Mouse (Mus musculus) hindbrain, embryonic 12.5 days (tissue): ENCODE measurements around the gene H2-K1. TPM values are rescaled to one million over a fixed set of nuclear protein-coding genes. Genes with fewer than 3 reads are reported as not detected.

ENCODE experiments used
- ATAC-seq: fragments of 200-750 bp; cut with Nextera tagmentation; 2 replicates; pipeline ENCODE4 v1.8.0; 2017; ENCODE audit warnings: moderate TSS enrichment; ENCODE audit not compliant: low FRiP score
- H3K27ac ChIP-seq: fragments of 300-500 bp; sonication (generic); 2 replicates; pipeline ENCODE4 v1.5.1; 2016; ENCODE audit warnings: mild to moderate bottlenecking
- H3K27me3 ChIP-seq: fragments of 300-500 bp; sonication (generic); 2 replicates; pipeline ENCODE4 v1.6.1; 2016; ENCODE audit warnings: mild to moderate bottlenecking
- H3K36me3 ChIP-seq: fragments of 300-500 bp; sonication (generic); 2 replicates; pipeline ENCODE4 v1.6.1; 2016; ENCODE audit warnings: mild to moderate bottlenecking
- H3K4me1 ChIP-seq: fragments of 300-500 bp; sonication (generic); 2 replicates; pipeline ENCODE4 v1.6.1; 2016
- H3K4me2 ChIP-seq: fragments of 300-500 bp; sonication (generic); replicated peaks from 2 replicates; pipeline ENCODE4 v1.6.1; 2016; ENCODE audit warnings: mild to moderate bottlenecking
- H3K4me3 ChIP-seq: fragments of 300-500 bp; sonication (generic); 2 replicates; pipeline ENCODE4 v1.5.1; 2016; ENCODE audit warnings: mild to moderate bottlenecking
- H3K9ac ChIP-seq: fragments of 300-500 bp; sonication (generic); 2 replicates; pipeline ENCODE4 v1.6.1; 2016; ENCODE audit warnings: mild to moderate bottlenecking, moderate library complexity
- H3K9me3 ChIP-seq: fragments of 300-500 bp; sonication (generic); replicated peaks from 2 replicates; pipeline ENCODE4 v1.6.1; 2016; ENCODE audit warnings: mild to moderate bottlenecking
- WGBS: fragments of 180-500 bp; shearing (Covaris S2); methylation state at CpG from one replicate; pipeline ENCODE4 v1.1.7; 2016; 5-methylcytosine and 5-hydroxymethylcytosine counted together
- polyA plus RNA-seq: library from polyadenylated mRNA; unstranded; fragments of >200 nt; fragmentation: Nextera tagmentation; extraction: Ambion mirVana; gene quantifications from 2 replicates; pipeline ENCODE4 v1.2.1, GENCODE M21; 2016

Gene H2-K1
- polyA plus RNA-seq, 1 experiment from 2014 or later = 16.6 TPM

- no peak for ATAC-seq
- no peak overlapping the region for H3K27ac ChIP-seq
- peak overlapping the region; percentile 83 for H3K4me2 ChIP-seq
- H3K36me3 ChIP-seq = peaks cover 53% of the 10 kb centered on the region
- peak overlapping the region; percentile 95 for H3K4me3 ChIP-seq
- 63% methylated on average over 9 of the region's 9 CpGs for WGBS
- no peaks in the 10 kb centered on the region for H3K9me3 ChIP-seq
- peak overlapping the region; percentile 98 for H3K9ac ChIP-seq
- H3K27me3 ChIP-seq = 0 out of 2 replicates have a peak, but pooled peaks cover 6% of the 10 kb centered on the region
- H3K4me1 ChIP-seq = peaks cover 49% of the 10 kb centered on the region
Observed at GRCm38 (mm10) chr17:34032806-34033205, 32.7 kb upstream of the H2-K1 start.

GRCm38 (mm10) chr17:34032174-34032632 lies 32.1 kb upstream of the H2-K1 start:
- Histone ChIP-seq H3K27me3 (0 out of 2 replicates have a peak, but pooled peaks cover under 1% of the 10 kb centered on the region), H3K4me1 (peaks cover 48% of the 10 kb centered on the region), H3K36me3 (peaks cover 47% of the 10 kb centered on the region), H3K4me3 (peak overlapping the region; percentile 95), H3K9ac (peak overlapping the region; percentile 98), H3K27ac (peak overlapping the region; percentile 98), H3K9me3 (no peaks in the 10 kb centered on the region), H3K4me2 (peak overlapping the region; percentile 83)
- 1% methylated on average over 32 of the region's 48 CpGs for WGBS
- peak; percentile 5; the same call in 1 of the 2 replicates for ATAC-seq

GRCm38 (mm10) chr17:34031465-34032173 lies 31.5 kb upstream of the H2-K1 start, which contains the start of the genes Slc39a7 and Rxrb:
Gene Slc39a7 (minus strand): TSS chr17:34031682.
Gene Rxrb (plus strand): TSS chr17:34031812.
- Histone ChIP-seq H3K9me3 (no peaks in the 10 kb centered on the region), H3K36me3 (peaks cover 41% of the 10 kb centered on the region), H3K9ac (peak within 1 kb of the TSS; percentile 98), H3K27me3 (no peaks in the 10 kb centered on the region), H3K27ac (peak within 1 kb of the TSS; percentile 98), H3K4me1 (peaks cover 54% of the 10 kb centered on the region), H3K4me2 (peak within 1 kb of the TSS; percentile 83), H3K4me3 (peak within 1 kb of the TSS; percentile 95)
- ATAC-seq = peak; percentile 81
- WGBS = under 1% methylated on average over 78 of the region's 88 CpGs

DNA sequence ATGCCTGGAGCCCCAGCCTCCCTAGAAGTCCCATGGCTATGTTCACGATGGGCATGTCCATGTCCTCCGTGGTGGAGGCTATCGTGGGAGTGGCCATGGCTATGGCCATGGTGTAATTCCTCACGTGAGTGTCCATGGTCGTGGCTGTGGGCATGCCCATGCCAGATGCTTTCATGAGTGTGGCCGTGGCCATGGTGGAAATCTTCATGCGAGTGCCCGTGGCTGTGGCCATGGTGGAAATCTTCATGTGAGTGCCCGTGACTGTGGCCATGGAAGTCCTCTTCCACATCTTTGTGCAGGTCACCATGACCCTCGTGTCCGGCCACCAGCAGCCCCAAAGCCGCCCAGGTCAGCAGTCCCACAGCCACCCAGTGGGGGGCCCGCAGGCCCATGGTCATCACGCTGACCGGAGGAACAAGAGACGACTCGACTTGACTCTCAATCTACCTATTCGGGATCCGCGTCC lies 30.7 kb upstream of the H2-K1 start:
- H3K4me3 ChIP-seq = peak overlapping the region; percentile 95
- H3K4me1 ChIP-seq = peaks cover 61% of the 10 kb centered on the region
- no peaks in the 10 kb centered on the region for H3K9me3 ChIP-seq
- ATAC-seq = no peak
- no peaks in the 10 kb centered on the region for H3K27me3 ChIP-seq
- H3K27ac ChIP-seq = peak overlapping the region; percentile 98
- H3K4me2 ChIP-seq = peak overlapping the region; percentile 83
- peaks cover 34% of the 10 kb centered on the region for H3K36me3 ChIP-seq
- H3K9ac ChIP-seq = peak overlapping the region; percentile 98
- 6% methylated on average over 20 of the region's 20 CpGs for WGBS

- no peak overlapping the region for H3K27ac ChIP-seq
Observed at GRCm38 (mm10) chr17:34029890-34030595, 29.9 kb upstream of the H2-K1 start.

DNA sequence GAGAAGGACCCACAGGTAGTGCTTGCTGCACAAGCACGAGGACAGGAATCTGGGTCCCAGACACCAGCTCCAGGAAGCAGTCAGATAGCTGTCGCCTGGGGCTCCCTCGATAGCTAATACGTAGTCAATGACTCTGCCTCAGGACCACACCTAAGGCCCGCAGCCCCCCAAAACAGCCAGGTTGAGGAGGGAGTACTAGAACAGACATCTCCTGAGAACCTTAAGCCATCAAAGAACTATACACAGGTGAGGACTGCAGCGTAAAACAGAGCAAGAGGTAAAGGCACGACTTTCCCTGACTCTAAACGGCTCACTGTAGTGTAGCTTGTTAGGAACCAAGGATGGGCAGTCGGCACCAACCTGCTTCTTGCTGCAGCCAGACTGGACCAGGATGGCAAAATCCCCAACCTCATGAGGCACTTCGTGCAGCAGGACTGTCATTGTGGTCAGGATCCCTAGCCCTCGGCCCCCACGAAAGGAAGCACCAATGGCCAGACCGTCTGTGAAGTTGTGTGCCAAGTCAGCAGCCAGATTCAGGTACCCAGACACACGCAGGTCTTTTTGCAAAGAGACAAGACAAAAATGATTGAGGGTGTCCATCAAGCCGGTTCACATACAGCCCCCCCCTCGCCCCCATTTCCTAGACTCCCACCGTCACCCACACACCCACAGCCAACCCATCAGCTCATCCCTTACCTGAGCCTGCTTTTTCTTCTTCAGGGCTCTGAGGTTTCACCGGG lies 29.2 kb upstream of the H2-K1 start:
- H3K9me3 ChIP-seq = no peaks in the 10 kb centered on the region
- peaks cover 69% of the 10 kb centered on the region for H3K4me1 ChIP-seq
- H3K4me2 ChIP-seq = peak overlapping the region; percentile 89
- no peaks in the 10 kb centered on the region for H3K27me3 ChIP-seq
- 91% methylated on average over 18 of the region's 18 CpGs for WGBS
- peak overlapping the region; percentile 98 for H3K9ac ChIP-seq
- no peak for ATAC-seq
- no peak overlapping the region for H3K27ac ChIP-seq
- peaks cover 22% of the 10 kb centered on the region for H3K36me3 ChIP-seq
- peak overlapping the region; percentile 95 for H3K4me3 ChIP-seq

More at GRCm38 (mm10) chr17:34029890-34030595, 29.9 kb upstream of the H2-K1 start:
- Histone ChIP-seq H3K27me3 (no peaks in the 10 kb centered on the region), H3K36me3 (peaks cover 26% of the 10 kb centered on the region), H3K9ac (peak overlapping the region; percentile 98), H3K4me2 (peak overlapping the region; percentile 83), H3K4me1 (peaks cover 69% of the 10 kb centered on the region), H3K9me3 (no peaks in the 10 kb centered on the region), H3K4me3 (peak overlapping the region; percentile 95)
- no peak for ATAC-seq
- WGBS = 76% methylated on average over 21 of the region's 21 CpGs

GRCm38 (mm10) chr17:34028501-34029149 lies 28.5 kb upstream of the H2-K1 start:
- Histone ChIP-seq H3K9ac (peak overlapping the region; percentile 98; the same call in 1 of the 2 replicates), H3K4me3 (peak overlapping the region; percentile 77), H3K36me3 (peaks cover 17% of the 10 kb centered on the region), H3K4me1 (peaks cover 71% of the 10 kb centered on the region), H3K27ac (peak overlapping the region; percentile 97), H3K9me3 (no peaks in the 10 kb centered on the region), H3K4me2 (peak overlapping the region; percentile 89), H3K27me3 (no peaks in the 10 kb centered on the region)
- ATAC-seq = no peak
- whole genome bisulfite sequencing = 52% methylated on average over 17 of the region's 17 CpGs

- peak; percentile 69 for ATAC-seq
- Histone ChIP-seq H3K27ac (peak within 1 kb of the TSS; percentile 97), H3K27me3 (no peaks in the 10 kb centered on the region), H3K4me2 (peak within 1 kb of the TSS; percentile 89), H3K4me3 (peak within 1 kb of the TSS; percentile 77), H3K36me3 (peaks cover 22% of the 10 kb centered on the region), H3K9me3 (no peaks in the 10 kb centered on the region), H3K4me1 (peaks cover 66% of the 10 kb centered on the region), H3K9ac (peak within 1 kb of the TSS; percentile 83)
- WGBS = under 1% methylated on average over 44 of the region's 49 CpGs
Observed at GRCm38 (mm10) chr17:34027656-34028223, 27.6 kb upstream of the H2-K1 start, which contains the start of gene H2-Ke6. Gene H2-Ke6 (minus strand): TSS chr17:34028060.

DNA sequence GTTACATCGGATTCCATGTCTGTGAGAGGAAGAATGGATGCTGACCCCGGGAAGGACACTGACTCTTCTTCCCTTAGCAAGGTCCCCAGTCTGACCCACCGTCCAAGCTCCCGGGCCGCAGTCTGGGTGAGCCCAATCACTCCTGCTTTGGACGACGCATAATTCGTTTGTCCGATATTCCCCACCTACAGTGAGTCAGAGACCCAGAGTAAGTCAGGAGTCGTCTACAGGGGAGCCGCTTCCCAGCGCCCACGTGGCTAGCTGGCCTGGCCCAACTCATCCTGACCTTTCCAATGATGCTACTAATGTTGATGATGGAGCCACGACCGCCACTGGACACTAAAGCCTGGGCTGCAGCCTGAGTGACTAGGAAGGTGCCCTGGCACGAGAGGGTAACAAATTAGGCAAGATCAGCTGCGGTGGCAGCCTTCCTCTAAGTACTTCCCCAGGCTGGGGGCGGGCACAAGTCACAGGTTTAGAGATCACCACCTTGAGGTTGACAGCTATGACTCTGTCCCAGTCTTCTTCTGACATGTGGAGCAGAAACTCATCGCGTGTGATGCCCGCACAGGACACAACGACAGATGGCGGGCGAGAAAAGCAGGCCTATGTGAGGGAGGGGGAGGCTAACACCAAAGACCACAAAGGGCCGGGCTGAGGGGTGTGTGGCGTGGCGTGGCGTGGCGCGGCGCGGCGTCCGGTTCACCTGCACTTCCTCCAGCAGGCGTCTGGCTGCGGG lies 26.9 kb upstream of the H2-K1 start:
- 3% methylated on average over 36 of the region's 36 CpGs for WGBS
- peak overlapping the region; percentile 77 for H3K4me3 ChIP-seq
- peaks cover 29% of the 10 kb centered on the region for H3K36me3 ChIP-seq
- peaks cover 68% of the 10 kb centered on the region for H3K4me1 ChIP-seq
- H3K9me3 ChIP-seq = no peaks in the 10 kb centered on the region
- peak overlapping the region; percentile 97 for H3K27ac ChIP-seq
- no peak for ATAC-seq
- peak overlapping the region; percentile 89 for H3K4me2 ChIP-seq
- H3K9ac ChIP-seq = peak overlapping the region; percentile 83
- no peaks in the 10 kb centered on the region for H3K27me3 ChIP-seq

GRCm38 (mm10) chr17:34026221-34026620 lies 26.1 kb upstream of the H2-K1 start:
- Histone ChIP-seq H3K4me2 (peak overlapping the region; percentile 89), H3K4me3 (peak overlapping the region; percentile 77), H3K27me3 (no peaks in the 10 kb centered on the region), H3K4me1 (peaks cover 68% of the 10 kb centered on the region), H3K9me3 (no peaks in the 10 kb centered on the region), H3K27ac (peak overlapping the region; percentile 97), H3K9ac (peak overlapping the region; percentile 88), H3K36me3 (peaks cover 37% of the 10 kb centered on the region)
- no peak for ATAC-seq
- 24% methylated on average over 2 of the region's 2 CpGs for WGBS
